Mouse (Mus musculus) hindbrain, embryonic 11.5 days (tissue): ENCODE data around the gene Sod1. TPM values are rescaled to one million over a fixed set of nuclear protein-coding genes. Genes with fewer than 3 reads are reported as not detected.

Experiments
- ATAC-seq: fragments of 200-750 bp; cut with Nextera tagmentation; 2 replicates; pipeline ENCODE4 v1.8.0; 2017; ENCODE audit warnings: mild to moderate bottlenecking, moderate TSS enrichment, moderate library complexity; ENCODE audit not compliant: low FRiP score
- DNase-seq: peaks from one replicate; pipeline ENCODE4 v3.0.0-alpha.2; 2015; ENCODE audit warnings: low spot score
- H3K27ac ChIP-seq: fragments of 300-500 bp; sonication (generic); 2 replicates; pipeline ENCODE4 v1.5.1; 2014; ENCODE audit warnings: mild to moderate bottlenecking, low read depth, low read length
- H3K27me3 ChIP-seq: fragments of 300-500 bp; sonication (generic); 2 replicates; pipeline ENCODE4 v1.6.1; 2014; ENCODE audit warnings: mild to moderate bottlenecking, low read length, moderate library complexity, mixed read lengths; ENCODE audit not compliant: control insufficient read depth, insufficient read depth
- H3K36me3 ChIP-seq: fragments of 300-500 bp; sonication (generic); 2 replicates; pipeline ENCODE4 v1.6.1; 2014; ENCODE audit warnings: mild to moderate bottlenecking, low read length, moderate library complexity, mixed read lengths; ENCODE audit not compliant: control insufficient read depth, insufficient read depth
- H3K4me1 ChIP-seq: fragments of 300-500 bp; sonication (generic); replicated peaks from 2 replicates; pipeline ENCODE4 v1.6.1; 2014; ENCODE audit warnings: low read length, mixed read lengths; ENCODE audit not compliant: control insufficient read depth, insufficient read depth
- H3K4me2 ChIP-seq: fragments of 300-500 bp; sonication (generic); replicated peaks from 2 replicates; pipeline ENCODE4 v1.6.1; 2014; ENCODE audit warnings: mild to moderate bottlenecking, low read depth, low read length
- H3K4me3 ChIP-seq: fragments of 300-500 bp; sonication (generic); 2 replicates; pipeline ENCODE4 v1.5.1; 2014; ENCODE audit warnings: low read depth, low read length
- H3K9ac ChIP-seq: fragments of 300-500 bp; sonication (generic); 2 replicates; pipeline ENCODE4 v1.6.1; 2014; ENCODE audit warnings: low read depth, low read length
- H3K9me3 ChIP-seq: fragments of 300-500 bp; sonication (generic); 2 replicates; pipeline ENCODE4 v1.6.1; 2016; ENCODE audit warnings: low read length; ENCODE audit not compliant: control insufficient read depth
- WGBS: fragments of 180-500 bp; shearing (Covaris S2); extraction: QIAGEN DNeasy Blood & Tissue Kit; methylation state at CpG from one replicate; pipeline ENCODE4 v1.1.7; 2014; 5-methylcytosine and 5-hydroxymethylcytosine counted together
- polyA plus RNA-seq: library from polyadenylated mRNA; unstranded; fragments of >200 nt; fragmentation: Nextera tagmentation; extraction: Ambion mirVana; gene quantifications from 2 replicates; pipeline ENCODE4 v1.2.1, GENCODE M21; 2014

Gene Sod1
- polyA plus RNA-seq, 1 experiment from 2014 or later, result 987 TPM

DNA sequence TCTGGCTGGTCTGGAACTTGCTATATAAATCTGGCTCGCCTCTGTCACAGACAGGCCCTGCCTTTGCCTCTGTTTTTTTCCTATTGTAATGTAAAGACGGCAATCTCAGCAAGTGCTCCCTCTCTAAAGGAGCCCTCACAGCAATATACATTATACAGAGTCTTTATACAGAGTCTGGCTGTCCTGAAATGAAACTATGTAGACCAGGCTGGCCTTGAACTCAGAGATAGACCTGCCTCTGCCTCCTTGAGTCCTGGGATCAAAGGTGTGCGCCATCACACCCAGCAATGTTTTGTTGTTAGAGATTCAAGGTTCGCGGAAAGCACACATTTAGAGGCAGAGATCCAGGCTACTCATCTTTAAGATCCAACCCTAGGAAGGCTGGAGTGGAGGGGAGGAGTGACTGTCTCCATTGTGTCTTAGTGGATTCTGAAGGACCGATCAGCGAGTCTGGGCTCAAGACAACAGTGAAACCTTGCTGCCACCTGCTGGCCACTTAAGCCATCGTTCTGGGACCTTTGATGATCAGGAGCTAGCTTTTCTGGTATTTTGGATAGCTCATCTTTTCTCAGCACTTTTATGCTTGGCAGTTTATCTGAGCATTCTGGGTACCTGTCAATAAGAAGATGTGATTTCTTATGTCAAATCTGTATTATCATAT lies 34.5 kb upstream of the Sod1 start:
- ATAC-seq (peak; percentile 62; the same call in 1 of the 2 replicates), DNase-seq (peak; percentile 88)
- Histone ChIP-seq H3K4me1 (no peaks in the 10 kb centered on the region), H3K4me2 (no peak overlapping the region), H3K27ac (no peak overlapping the region), H3K4me3 (no peak overlapping the region), H3K36me3 (no peaks in the 10 kb centered on the region), H3K27me3 (no peaks in the 10 kb centered on the region), H3K9me3 (no peaks in the 10 kb centered on the region), H3K9ac (no peak overlapping the region)
- WGBS, result 36% methylated on average over 8 of the region's 8 CpGs

DNA sequence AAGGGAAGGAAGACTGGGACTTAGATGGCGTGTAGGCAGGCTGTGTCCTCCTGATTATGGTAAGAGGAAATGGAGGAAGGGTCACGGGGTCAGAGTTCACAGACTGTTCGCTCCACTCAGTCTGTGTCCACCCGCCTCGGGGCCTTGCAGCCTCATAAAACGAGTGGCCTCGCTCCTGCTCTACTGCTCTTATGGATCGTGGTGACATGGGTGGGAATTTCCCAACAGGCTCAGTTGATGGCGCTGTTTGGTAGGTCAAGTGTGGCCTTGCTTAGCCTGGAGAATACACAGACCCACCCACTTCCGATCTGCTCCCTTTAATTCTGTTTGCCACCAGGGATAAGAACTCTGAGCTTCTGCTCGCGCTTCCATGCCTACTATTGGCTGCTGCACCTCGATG lies 33.1 kb upstream of the Sod1 start:
- no peaks in the 10 kb centered on the region for H3K9me3 ChIP-seq
- no peaks in the 10 kb centered on the region for H3K36me3 ChIP-seq
- ATAC-seq (peak; percentile 41), DNase-seq (peak; percentile 49)
- H3K4me2 ChIP-seq, result no peak overlapping the region
- no peak overlapping the region for H3K27ac ChIP-seq
- WGBS, result 38% methylated on average over 13 of the region's 13 CpGs
- H3K4me3 ChIP-seq, result no peak overlapping the region
- H3K4me1 ChIP-seq, result no peaks in the 10 kb centered on the region
- H3K9ac ChIP-seq, result no peak overlapping the region
- no peaks in the 10 kb centered on the region for H3K27me3 ChIP-seq

DNA sequence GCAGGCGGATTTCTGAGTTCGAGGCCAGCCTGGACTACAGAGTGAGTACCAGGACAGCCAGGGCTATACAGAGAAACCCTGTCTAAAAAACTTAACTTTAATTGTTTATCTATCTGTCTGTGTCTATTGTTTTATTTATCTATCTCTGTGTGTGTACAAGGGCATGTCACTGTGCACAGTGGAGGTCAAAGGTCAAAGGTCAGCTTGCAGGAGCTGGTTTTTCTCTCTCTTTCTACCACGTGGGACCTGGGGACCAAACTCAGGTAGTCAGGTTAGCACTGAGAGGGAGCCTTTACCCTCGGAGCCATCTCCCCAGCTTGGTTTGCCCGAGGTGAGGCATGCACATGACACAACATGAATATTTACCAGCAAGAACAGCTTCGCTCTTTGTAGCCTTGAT lies 29.3 kb upstream of the Sod1 start:
- H3K27me3 ChIP-seq, result no peaks in the 10 kb centered on the region
- no peaks in the 10 kb centered on the region for H3K4me1 ChIP-seq
- H3K4me3 ChIP-seq, result no peak overlapping the region
- no peak overlapping the region for H3K4me2 ChIP-seq
- DNase-seq (no peak), ATAC-seq (no peak)
- 67% methylated on average over 6 of the region's 6 CpGs for WGBS
- no peaks in the 10 kb centered on the region for H3K9me3 ChIP-seq
- H3K36me3 ChIP-seq, result no peaks in the 10 kb centered on the region
- no peak overlapping the region for H3K27ac ChIP-seq
- no peak overlapping the region for H3K9ac ChIP-seq

- ATAC-seq (no peak), DNase-seq (no peak)
- H3K4me1 ChIP-seq, result no peaks in the 10 kb centered on the region; the same call in 1 of the 2 replicates
- H3K9me3 ChIP-seq, result no peaks in the 10 kb centered on the region
- H3K9ac ChIP-seq, result no peak overlapping the region
- H3K27me3 ChIP-seq, result no peaks in the 10 kb centered on the region
- no peak overlapping the region for H3K4me3 ChIP-seq
- H3K4me2 ChIP-seq, result no peak overlapping the region
- no peak overlapping the region for H3K27ac ChIP-seq
- no peaks in the 10 kb centered on the region for H3K36me3 ChIP-seq
Measured at GRCm38 (mm10) chr16:90193719-90194118, 26.8 kb upstream of the Sod1 start.

GRCm38 (mm10) chr16:90196688-90197240 lies 23.8 kb upstream of the Sod1 start:
- Histone ChIP-seq H3K9ac (no peak overlapping the region), H3K9me3 (no peaks in the 10 kb centered on the region), H3K4me2 (no peak overlapping the region), H3K27me3 (no peaks in the 10 kb centered on the region), H3K36me3 (no peaks in the 10 kb centered on the region), H3K27ac (no peak overlapping the region), H3K4me1 (no peaks in the 10 kb centered on the region; the same call in 1 of the 2 replicates), H3K4me3 (no peak overlapping the region)
- ATAC-seq (no peak), DNase-seq (no peak)
- 91% methylated on average over 7 of the region's 7 CpGs for WGBS

DNA sequence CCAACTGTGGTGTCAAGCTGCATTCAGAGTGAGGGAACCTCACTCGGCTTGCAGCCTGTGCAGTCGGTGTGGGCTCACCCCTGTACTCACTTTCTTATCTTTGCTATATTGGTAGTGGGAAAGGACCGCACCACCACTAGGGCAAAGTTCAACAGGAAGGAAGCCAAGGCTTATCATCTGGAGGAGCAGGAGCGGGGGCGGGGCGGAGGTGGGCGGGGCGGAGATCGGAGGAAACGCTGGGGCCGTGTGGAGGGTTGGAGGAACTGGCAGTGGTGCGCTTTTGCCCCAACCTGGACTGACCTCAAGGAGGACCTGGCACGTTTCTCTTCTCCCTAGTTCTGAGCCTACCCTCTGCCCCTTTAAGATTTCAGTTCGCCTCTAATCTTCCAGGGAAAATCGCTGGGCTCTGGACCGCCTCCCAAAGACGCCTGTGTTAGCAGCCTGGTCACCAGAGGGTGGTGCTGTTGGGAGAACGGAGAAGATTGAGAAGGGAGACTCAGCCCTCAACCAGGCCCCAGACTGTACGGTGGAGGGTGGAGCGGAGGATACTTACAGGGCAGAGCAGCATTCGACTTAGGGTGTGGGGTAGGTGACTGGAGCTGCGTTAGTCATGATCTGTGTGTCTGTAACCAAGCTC lies 23.1 kb upstream of the Sod1 start:
- ATAC-seq (peak; percentile 92), DNase-seq (peak; percentile 82)
- Histone ChIP-seq H3K4me3 (peak overlapping the region; percentile 32), H3K27ac (no peak overlapping the region), H3K9me3 (no peaks in the 10 kb centered on the region), H3K9ac (peak overlapping the region; percentile 37; the same call in 1 of the 2 replicates), H3K27me3 (no peaks in the 10 kb centered on the region), H3K36me3 (no peaks in the 10 kb centered on the region), H3K4me1 (no peaks in the 10 kb centered on the region; the same call in 1 of the 2 replicates), H3K4me2 (peak overlapping the region; percentile 38)
- WGBS, result 4% methylated on average over 21 of the region's 22 CpGs

GRCm38 (mm10) chr16:90198626-90199025 lies 21.9 kb upstream of the Sod1 start:
- no peaks in the 10 kb centered on the region for H3K27me3 ChIP-seq
- H3K4me3 ChIP-seq, result no peak overlapping the region
- no peak for ATAC-seq
- no peaks in the 10 kb centered on the region for H3K9me3 ChIP-seq
- no peaks in the 10 kb centered on the region; the same call in 1 of the 2 replicates for H3K4me1 ChIP-seq
- H3K36me3 ChIP-seq, result no peaks in the 10 kb centered on the region
- H3K27ac ChIP-seq, result no peak overlapping the region
- no peak overlapping the region for H3K9ac ChIP-seq
- no peak overlapping the region for H3K4me2 ChIP-seq
- DNase-seq, result no peak
- 91% methylated on average over 6 of the region's 6 CpGs for WGBS

DNA sequence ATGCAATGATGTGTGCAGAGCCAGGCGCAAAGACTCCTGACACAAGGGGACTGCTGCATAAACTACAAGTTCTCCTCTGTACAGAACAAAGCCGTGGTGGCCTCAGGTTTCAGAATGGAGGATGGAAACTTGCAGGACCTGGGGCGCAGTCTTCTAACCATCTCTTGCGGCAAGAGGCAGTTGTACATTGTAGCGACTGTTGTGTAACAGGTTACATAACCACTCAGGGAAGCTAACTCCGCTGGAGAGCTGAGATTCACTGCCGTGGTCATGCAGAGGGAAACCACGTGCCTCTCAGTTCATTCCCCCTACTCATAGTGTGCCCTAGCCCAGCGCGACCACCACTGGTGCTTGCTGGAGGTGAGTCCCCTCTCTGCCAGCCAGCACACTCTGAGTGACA lies 21.4 kb upstream of the Sod1 start:
- H3K4me3 ChIP-seq, result no peak overlapping the region
- H3K4me1 ChIP-seq, result no peaks in the 10 kb centered on the region; the same call in 1 of the 2 replicates
- no peaks in the 10 kb centered on the region for H3K27me3 ChIP-seq
- no peak overlapping the region for H3K4me2 ChIP-seq
- no peaks in the 10 kb centered on the region for H3K9me3 ChIP-seq
- 87% methylated on average over 10 of the region's 10 CpGs for WGBS
- H3K9ac ChIP-seq, result no peak overlapping the region
- H3K27ac ChIP-seq, result no peak overlapping the region
- ATAC-seq, result no peak
- H3K36me3 ChIP-seq, result no peaks in the 10 kb centered on the region
- DNase-seq, result no peak

- no peak overlapping the region for H3K27ac ChIP-seq
- H3K4me2 ChIP-seq, result no peak overlapping the region
- DNase-seq (no peak), ATAC-seq (no peak)
- H3K9ac ChIP-seq, result no peak overlapping the region
- H3K4me3 ChIP-seq, result no peak overlapping the region
- 78% methylated on average over 19 of the region's 19 CpGs for WGBS
- H3K4me1 ChIP-seq, result no peaks in the 10 kb centered on the region; the same call in 1 of the 2 replicates
- no peaks in the 10 kb centered on the region for H3K9me3 ChIP-seq
- H3K27me3 ChIP-seq, result no peaks in the 10 kb centered on the region
- no peaks in the 10 kb centered on the region for H3K36me3 ChIP-seq
Measured at GRCm38 (mm10) chr16:90202140-90202539, 18.4 kb upstream of the Sod1 start.
